Mouse (Mus musculus) heart, adult 9 months (tissue): Measurements from ENCODE around the gene Gtpbp2.

Experiments
- DNase-seq, 2 experiments: peaks; one replicate each; pipeline ENCODE4 v3.0.0; 2022; ENCODE audit warnings: low spot score in 2 of 2

Gene Gtpbp2

GRCm38 (mm10) chr17:46152847-46153782 lies 7.7 kb upstream of the Gtpbp2 start, which contains the start of gene Mad2l1bp:
Gene Mad2l1bp, minus strand, starts transcription at chr17:46153553.
- DNase-seq, result peak; percentile 94

GRCm38 (mm10) chr17:46154336-46154735 lies 6.5 kb upstream of the Gtpbp2 start:
- no peak for DNase-seq

- DNase-seq, result no peak
These were observed 4.2 kb upstream of the Gtpbp2 start for GRCm38 (mm10) chr17:46156680-46157079.

- no peak for DNase-seq
These were observed 3.7 kb upstream of the Gtpbp2 start for GRCm38 (mm10) chr17:46157131-46157530.

GRCm38 (mm10) chr17:46159236-46159635 lies 1.6 kb upstream of the Gtpbp2 start:
- no peak for DNase-seq

- DNase-seq, result peak; percentile 94 to 97
These were observed 656 bp upstream of the Gtpbp2 start for GRCm38 (mm10) chr17:46160090-46160662.

- peak in 1 of 2 experiments; percentile 62 for DNase-seq
These were observed 347 bp downstream of the Gtpbp2 start for GRCm38 (mm10) chr17:46161179-46161578.

GRCm38 (mm10) chr17:46161710-46162109 lies 878 bp downstream of the Gtpbp2 start:
- no peak for DNase-seq

GRCm38 (mm10) chr17:46162551-46162950 lies 1.7 kb downstream of the Gtpbp2 start:
- DNase-seq, result no peak

GRCm38 (mm10) chr17:46162951-46163421 lies 2.2 kb downstream of the Gtpbp2 start:
- peak; percentile 53 to 64 for DNase-seq

GRCm38 (mm10) chr17:46164301-46164700 lies 3.5 kb downstream of the Gtpbp2 start:
- DNase-seq, result no peak

- no peak for DNase-seq
These were observed 4.0 kb downstream of the Gtpbp2 start for GRCm38 (mm10) chr17:46164791-46165190.

GRCm38 (mm10) chr17:46165460-46165859 lies 4.6 kb downstream of the Gtpbp2 start:
- DNase-seq, result no peak

GRCm38 (mm10) chr17:46166270-46166669 lies 5.4 kb downstream of the Gtpbp2 start:
- DNase-seq, result no peak

GRCm38 (mm10) chr17:46167014-46167413 lies 6.2 kb downstream of the Gtpbp2 start:
- DNase-seq, result no peak

- no peak for DNase-seq
These were observed 7.5 kb downstream of the Gtpbp2 start for GRCm38 (mm10) chr17:46168318-46168717.

GRCm38 (mm10) chr17:46168768-46169167 lies 7.9 kb downstream of the Gtpbp2 start:
- DNase-seq, result no peak

- no peak for DNase-seq
These were observed 9.7 kb downstream of the Gtpbp2 start for GRCm38 (mm10) chr17:46170538-46170937.

GRCm38 (mm10) chr17:46182273-46182672 lies 21.4 kb downstream of the Gtpbp2 start:
- DNase-seq, result no peak

- no peak for DNase-seq
These were observed 28.0 kb downstream of the Gtpbp2 start for GRCm38 (mm10) chr17:46188829-46189228.

- DNase-seq, result no peak
These were observed 40.3 kb downstream of the Gtpbp2 start for GRCm38 (mm10) chr17:46201151-46201550.

GRCm38 (mm10) chr17:46202421-46203071 lies 41.7 kb downstream of the Gtpbp2 start, which contains the start of the genes Polh and Xpo5:
Gene Polh, minus strand, starts transcription at chr17:46202645.
Gene Xpo5, plus strand, starts transcription at chr17:46202782.
- DNase-seq, result peak; percentile 92
